Mouse (Mus musculus) urinary bladder, adult 2 months (tissue): Measurements from ENCODE around the gene Bicd2. TPM values are rescaled to one million over a fixed set of nuclear protein-coding genes. Genes with fewer than 3 reads are reported as not detected.

Experiments
- DNase-seq: peaks from one replicate; pipeline ENCODE4 v3.0.0; 2022; ENCODE audit warnings: low spot score
- polyA plus RNA-seq: library from polyadenylated mRNA; depleted of rRNA; stranded (reverse); fragments of >200 nt; gene quantifications from 2 replicates; pipeline ENCODE4 v1.2.3, GENCODE M21; 2012; rRNA removed

Gene Bicd2
- polyA plus RNA-seq, 1 experiment: 41.8 TPM

DNA sequence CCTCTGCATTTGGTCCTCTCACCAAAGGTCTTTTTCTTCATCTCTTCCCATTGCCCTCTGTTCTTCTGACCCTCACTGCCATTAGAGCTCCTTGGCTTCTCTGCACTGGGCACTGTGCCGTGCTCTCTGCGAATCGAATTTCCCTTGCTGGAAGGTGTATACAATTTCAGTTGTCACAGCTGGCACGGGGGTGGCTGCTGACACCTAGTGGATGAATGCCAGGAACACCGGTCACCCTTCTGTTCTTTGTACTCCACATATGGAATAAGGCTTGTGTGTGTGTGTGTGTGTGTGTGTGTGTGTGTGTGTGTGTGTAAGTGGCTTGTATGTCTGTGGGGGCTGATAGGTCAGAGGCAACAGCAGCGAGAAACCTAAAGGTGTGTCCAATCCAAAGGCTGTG, 58.8 kb downstream of the Bicd2 start:
- no peak for DNase-seq

DNA sequence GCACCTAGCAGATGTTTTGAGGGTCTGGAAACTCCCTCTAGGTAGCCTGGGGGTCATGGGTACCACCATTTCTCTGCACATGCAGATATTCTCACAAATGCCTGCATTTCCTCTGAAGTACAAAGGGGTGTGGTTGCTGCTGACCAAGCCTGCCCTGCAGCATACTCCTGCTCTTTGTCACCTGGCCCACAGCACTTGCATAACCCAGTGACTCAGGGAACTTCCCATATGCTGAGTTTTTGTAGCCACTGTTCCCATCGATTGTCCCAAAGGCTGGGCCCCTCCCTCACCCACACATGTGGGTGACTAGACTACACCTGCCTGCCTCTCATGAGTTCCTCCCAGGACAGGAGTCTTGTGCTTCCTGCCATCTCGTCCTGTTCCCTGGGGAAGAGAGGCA, 61.2 kb downstream of the Bicd2 start:
- DNase-seq: no peak

DNA sequence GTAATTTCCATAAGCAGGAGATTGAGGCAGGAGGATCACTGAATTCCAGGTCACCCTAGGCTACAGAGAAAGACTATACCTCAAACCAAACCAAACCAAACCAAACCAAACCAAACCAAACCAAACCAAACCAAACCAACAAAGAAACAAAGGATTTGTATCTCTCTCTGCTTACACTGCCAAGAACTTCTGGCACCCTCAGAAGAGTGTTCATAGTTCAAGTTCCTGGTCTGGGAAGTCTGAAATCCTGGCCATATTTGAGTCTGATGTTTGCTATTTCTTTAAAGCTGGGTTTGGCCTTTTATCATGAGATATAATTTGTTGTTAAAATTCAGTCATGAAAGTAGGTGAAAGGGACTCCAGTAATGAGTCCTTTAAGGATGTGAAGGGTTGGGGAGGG, 66.4 kb downstream of the Bicd2 start:
- no peak for DNase-seq

DNA sequence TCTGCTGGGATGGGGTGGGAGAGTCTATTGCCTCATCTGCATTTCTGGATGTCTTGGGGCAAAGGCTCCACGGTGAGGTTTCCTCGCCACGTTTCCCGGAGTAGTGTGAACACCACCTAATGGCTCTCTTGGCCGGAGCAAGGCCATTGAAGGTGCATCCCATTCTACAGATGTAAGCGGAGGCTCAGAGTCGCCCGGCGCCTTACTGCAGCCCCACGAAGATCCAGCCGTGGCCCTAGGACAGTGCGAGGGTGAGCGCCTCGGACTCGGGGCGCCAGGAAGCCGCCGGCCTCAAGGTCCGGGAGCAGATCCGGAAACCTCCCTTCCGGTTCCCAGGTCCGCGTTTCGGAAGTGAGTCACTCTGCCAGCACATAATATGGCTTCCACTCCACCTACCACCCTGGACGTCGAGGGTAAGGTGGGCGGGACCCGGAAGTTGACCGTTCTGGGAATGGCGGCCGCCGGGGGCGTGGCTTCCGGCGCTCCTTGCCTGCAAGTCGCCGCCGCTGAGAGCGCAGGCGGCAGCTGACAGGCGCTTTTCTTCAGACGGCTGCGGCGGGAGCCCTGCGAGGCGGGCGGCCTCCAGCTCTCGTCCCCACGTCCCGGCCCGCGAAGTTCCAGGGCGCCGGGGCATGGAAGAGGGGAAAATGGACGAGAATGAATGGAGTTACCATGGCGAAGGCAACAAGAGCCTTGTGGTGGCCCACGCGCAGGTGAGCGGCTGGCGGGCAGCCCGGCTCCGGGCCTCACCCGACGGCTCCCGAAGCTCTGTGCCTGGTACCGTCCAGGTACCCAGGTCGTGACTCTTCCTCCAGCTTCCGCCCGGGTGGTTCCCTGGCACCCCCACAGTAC, 79.6 kb downstream of the Bicd2 start, which contains the start of gene Ippk:
Gene Ippk (plus strand): TSS at position 496 of the 852 bp plus-strand sequence.
- peak; percentile 87 for DNase-seq

DNA sequence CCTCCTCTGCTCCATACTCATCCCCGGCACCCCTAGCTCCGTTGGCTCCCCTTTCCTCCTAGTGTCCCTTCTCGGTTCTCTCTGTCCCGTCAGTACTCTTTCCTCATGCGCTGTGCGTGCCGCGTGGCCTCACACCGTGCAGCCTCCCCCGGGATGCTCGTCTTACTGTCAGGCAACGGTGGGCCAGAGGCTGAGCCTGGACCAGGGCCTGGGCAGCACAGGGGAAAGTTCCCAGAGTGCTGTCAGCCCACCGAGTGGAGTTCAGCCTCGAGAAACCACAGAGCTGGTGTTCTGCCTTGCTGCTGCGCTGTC, 80.2 kb downstream of the Bicd2 start:
- no peak for DNase-seq

DNA sequence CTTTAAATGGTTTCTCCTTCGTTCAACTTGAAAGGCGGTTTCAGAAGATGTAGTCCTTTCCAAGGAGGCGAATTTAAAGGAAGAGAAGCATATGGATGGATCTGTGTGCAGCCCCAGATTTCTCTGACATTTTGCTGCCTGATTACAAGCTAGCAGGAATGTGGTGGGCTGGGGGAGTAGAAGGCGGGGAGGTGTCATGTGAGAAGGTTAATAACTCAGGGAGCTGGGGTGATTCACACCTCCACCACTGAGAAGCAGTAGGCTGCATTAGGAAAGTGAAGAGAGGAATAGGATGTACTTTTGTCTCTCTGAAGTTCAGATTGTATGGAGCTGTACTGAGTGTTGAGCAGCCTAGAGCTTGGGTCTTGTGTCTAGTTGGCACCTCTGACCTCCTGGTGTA, 80.6 kb downstream of the Bicd2 start:
- no peak for DNase-seq

DNA sequence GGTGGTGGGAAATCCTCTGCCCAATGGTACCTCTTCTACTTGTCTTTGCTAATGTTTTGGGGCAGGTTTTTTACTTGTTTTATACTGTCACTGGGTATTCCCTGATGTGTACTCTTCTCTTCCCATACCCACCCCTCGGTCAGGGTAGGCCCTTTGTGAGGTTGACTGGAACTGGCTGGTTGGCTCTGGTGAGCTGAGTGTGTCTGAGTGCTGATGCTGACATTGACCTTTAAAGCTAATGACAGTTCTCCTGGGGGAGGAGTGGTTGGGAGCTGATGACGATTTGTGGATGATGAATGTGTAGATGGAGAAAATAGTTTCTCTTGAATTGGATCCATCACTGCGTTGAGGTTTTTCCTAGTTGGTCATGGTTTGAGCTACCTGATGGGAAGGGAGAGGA, 85.4 kb downstream of the Bicd2 start:
- DNase-seq: no peak

DNA sequence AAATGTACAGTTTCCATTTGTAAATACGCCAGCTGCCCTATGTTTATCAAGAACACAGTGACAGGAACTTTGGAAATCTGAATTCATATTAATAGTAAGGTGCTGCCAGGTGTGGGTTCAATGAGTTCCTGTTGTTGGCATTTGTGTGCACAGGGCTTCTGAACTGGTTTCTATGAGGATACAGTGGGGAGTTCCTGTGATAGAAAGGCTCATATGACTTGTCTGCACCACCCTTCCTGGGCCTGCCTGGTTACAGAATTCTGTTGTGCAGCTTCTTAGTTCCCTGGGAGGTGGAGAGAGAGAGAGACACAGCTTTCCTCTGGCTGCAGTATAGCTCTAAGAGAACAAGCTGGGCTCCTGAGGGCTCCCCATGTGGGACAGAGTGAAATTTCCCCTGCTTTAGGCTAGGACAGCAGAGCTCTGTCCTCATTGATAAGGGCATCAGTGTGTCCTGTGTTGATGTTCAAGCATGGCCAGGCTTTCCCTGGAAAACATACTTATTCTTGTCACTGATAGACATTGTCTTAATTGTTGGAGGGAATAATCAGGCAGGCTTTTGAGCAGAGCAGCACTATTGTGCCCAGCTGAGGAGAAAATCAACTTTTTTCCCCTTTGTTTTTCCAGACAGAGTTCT, 86.8 kb downstream of the Bicd2 start:
- DNase-seq: no peak

DNA sequence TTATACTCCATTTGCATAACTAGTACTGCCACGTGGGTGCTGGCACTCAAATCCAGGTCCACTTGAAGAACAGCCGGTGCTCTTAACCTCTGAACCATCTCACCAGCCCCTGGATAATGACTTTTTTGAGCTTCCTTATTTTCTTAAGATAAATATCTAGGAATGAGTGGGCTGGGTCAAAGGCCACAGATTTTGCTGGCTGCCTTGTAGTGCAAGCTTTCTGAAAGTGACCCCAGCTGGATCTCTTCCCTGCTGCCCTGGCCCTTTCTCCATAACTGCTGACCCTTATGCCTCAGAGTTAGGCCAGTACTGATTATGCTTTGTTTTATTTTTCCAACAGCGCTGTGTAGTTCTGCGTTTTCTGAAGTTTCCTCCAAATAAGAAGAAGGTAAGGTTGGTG, 89.1 kb downstream of the Bicd2 start:
- no peak for DNase-seq

DNA sequence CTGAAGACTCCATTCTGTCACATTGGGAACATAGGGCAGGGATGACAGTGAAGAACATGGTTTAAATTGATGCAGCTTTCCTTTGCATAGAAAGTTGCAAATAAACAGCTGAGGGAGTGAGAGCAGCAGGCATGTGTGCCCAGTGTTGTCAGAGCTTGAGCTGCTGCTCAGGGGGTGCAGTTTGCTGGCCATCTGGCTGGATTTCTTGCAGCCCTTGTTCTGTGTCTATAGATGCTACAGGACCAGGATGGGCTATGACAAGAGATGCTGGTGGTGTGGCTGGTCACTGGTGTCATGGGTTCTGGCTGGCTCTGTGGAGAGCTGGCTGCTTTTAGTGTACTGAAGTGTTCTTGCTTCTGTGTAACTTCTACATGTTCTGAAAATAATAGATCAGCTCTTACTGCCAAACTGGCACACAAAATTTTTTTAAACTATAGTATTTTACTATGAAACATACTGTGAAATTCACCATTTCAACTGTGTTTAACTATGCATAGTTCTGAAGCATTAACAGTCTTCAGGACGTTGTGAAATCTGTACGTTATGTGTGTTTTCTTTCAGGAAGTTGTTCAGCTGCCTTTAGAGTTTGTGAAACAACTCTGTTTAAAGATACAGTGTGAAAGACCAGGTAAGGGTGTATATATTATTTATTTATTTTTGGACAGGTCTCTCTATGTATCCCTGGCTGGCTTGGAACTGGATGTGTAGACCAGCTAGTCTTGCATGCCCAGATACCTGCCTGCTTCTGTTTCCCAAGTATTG, 92.1 kb downstream of the Bicd2 start:
- DNase-seq: no peak

DNA sequence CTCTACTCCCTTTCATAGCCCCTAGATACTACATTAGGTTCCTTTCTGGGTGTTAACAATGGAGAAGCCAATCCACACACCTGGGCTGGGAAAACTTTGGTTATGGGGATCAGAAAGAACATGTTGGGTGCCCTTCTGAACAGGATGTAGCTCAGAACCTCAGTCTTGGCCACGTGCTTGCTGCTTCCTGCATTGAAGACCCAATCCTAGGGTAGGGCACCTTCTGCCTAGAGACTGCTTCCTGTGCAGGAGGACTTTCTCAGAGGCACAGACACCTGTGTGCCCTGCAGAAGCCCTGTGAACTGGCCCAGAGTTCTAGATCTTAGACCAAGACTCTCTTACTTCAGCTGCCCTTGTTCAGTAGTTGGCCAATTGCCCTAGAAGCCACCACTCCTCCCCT, 94.4 kb downstream of the Bicd2 start:
- no peak for DNase-seq

DNA sequence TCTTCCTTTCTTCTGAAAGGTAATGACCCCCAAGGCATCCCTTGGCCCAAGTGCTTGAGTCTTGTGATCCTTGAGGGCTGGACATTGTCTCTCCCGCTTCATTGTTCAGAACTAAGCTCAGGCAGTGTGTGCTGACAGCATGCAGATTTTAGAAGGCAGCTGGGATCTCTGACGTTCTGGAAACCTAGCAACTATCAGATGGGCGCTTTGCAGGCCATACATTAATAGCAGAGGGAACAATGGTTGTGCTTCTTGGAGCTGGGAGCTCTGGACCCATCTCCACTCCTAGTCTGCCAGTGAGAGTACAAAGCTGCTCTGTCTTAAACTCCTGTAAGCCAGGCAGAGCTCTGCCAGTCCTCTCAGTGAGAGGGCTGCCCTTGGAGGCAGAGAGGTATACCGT, 94.8 kb downstream of the Bicd2 start:
- DNase-seq: no peak

Other genes with a start within 250 kb of the Bicd2 start
- gene Wnk2, start 193.6 kb upstream of the Bicd2 start, polyA plus RNA-seq: 14.9 and 28.9 TPM in 2 replicates
- 115 and 126 TPM in 2 replicates for gene Ninj1, start 154.1 kb upstream of the Bicd2 start, polyA plus RNA-seq
- 68.5 and 87.0 TPM in 2 replicates for gene Card19, start 125.5 kb upstream of the Bicd2 start, polyA plus RNA-seq
- gene Susd3, start 92.9 kb upstream of the Bicd2 start, polyA plus RNA-seq: 2.6 and 2.8 TPM in 2 replicates
- gene Fgd3, start 21.3 kb upstream of the Bicd2 start, polyA plus RNA-seq: 6.2 and 7.2 TPM in 2 replicates
- 10.0 and 12.4 TPM in 2 replicates for gene Ippk, start 79.7 kb downstream of the Bicd2 start, polyA plus RNA-seq
- 0.14 and 0.25 TPM in 2 replicates for gene Tes3-ps, start 151.7 kb downstream of the Bicd2 start, polyA plus RNA-seq
- gene Ecm2, start 163.2 kb downstream of the Bicd2 start, polyA plus RNA-seq: 11.8 and 13.4 TPM in 2 replicates
- gene Aspn, start 202.9 kb downstream of the Bicd2 start, polyA plus RNA-seq: 9.2 and 10.0 TPM in 2 replicates
- 2.9 and 3.5 TPM in 2 replicates for gene Omd, start 240.9 kb downstream of the Bicd2 start, polyA plus RNA-seq